Mouse (Mus musculus): ENCODE data around the gene Atg7.

Gene Atg7

GRCm38 (mm10) chr6:114901321-114901824 lies 258.5 kb downstream of the Atg7 start:
- DNase-seq (ENCODE audit: low spot score in 2 of 2): no peak

- DNase-seq (ENCODE audit: low spot score in 2 of 2): no peak
These were observed 259.0 kb downstream of the Atg7 start for GRCm38 (mm10) chr6:114901921-114902320.

DNA sequence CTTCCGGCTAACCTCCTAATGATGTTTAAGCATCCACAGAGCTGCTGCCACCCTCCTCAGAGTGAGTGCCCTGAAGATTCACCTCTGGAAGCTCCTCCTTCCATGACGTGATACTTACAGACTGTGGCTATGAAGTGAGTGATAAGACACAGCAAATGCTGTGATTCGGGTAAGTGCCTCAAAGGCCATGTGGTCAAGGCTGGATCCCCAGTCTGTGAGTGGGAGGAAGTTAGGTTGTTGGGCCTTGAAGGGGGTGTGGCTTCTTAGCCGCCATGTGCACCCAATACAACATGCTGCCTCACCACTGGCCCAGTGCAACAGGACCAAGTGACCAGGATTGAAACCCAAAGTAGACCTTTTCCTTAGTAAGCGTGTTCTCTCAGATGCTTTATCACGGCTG lies 261.3 kb downstream of the Atg7 start:
- DNase-seq (ENCODE audit: low spot score in 2 of 2): no peak

DNA sequence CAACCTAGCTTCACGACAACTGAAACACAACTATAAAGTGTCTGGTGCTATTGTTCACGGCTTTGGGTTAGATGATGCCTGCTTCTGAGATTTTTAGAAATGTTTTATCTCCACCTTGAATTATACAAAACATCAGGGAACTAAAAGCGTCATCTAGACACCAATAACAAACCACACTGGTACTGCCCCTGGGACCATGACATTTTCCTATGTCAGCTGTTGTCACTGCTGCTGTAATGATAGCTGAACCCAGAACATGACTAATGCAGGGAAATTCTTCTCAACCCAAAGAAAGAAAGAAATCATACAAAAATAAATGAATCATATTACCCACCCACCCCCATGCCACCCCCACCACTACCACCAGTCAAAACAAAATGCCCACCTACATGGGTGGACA lies 261.9 kb downstream of the Atg7 start:
- DNase-seq (ENCODE audit: low spot score in 2 of 2): no peak

GRCm38 (mm10) chr6:114905253-114906028 lies 262.5 kb downstream of the Atg7 start:
- no peak for DNase-seq (ENCODE audit: low spot score in 2 of 2)

- no peak for DNase-seq (ENCODE audit: low spot score in 2 of 2)
These were observed 263.3 kb downstream of the Atg7 start for GRCm38 (mm10) chr6:114906209-114906608.

GRCm38 (mm10) chr6:114907459-114907858 lies 264.6 kb downstream of the Atg7 start:
- DNase-seq (ENCODE audit: low spot score in 2 of 2): no peak

DNA sequence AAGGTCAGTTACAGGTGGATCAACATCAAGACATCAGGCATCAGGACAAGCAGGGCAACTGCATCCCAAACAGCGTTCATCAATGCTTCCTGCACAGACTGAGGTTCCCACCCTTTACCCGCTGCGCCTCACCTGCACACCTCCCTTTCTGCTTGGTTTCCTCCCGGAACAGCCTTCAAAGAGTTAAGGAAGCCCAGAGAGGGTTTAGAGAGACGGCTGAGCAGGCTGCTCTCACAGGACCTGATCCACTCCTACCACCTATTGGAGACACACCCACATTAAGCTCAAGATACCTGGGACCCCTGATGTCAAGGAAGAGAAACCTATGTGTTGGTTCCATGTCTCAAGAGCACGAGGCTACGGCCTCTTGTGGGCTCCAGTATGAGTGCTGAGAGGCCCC lies 266.9 kb downstream of the Atg7 start:
- DNase-seq (ENCODE audit: low spot score in 2 of 2): no peak

All from heart, adult 9 months (tissue).